Mouse (Mus musculus) intestine, embryonic 16.5 days (tissue): ENCODE measurements around the gene Etnppl. TPM values are rescaled to one million over a fixed set of nuclear protein-coding genes. Genes with fewer than 3 reads are reported as not detected.

Experiments used
- ATAC-seq: fragments of 200-750 bp; cut with Nextera tagmentation; 2 replicates; pipeline ENCODE4 v1.8.0; 2017; ENCODE audit warnings: moderate TSS enrichment, moderate library complexity
- H3K27ac ChIP-seq: fragments of 300-500 bp; sonication (generic); 2 replicates; pipeline ENCODE4 v1.5.1; 2014; ENCODE audit warnings: mild to moderate bottlenecking, low read length
- H3K27me3 ChIP-seq: fragments of 300-500 bp; sonication (generic); replicated peaks from 2 replicates; pipeline ENCODE4 v1.6.1; 2014; ENCODE audit warnings: low read length, control low read depth, mixed read lengths; ENCODE audit not compliant: control insufficient read depth, insufficient read depth
- H3K36me3 ChIP-seq: fragments of 300-500 bp; sonication (generic); 2 replicates; pipeline ENCODE4 v1.6.1; 2014; ENCODE audit warnings: low read length, control low read depth; ENCODE audit not compliant: control insufficient read depth, insufficient read depth
- H3K4me1 ChIP-seq: fragments of 300-500 bp; sonication (generic); 2 replicates; pipeline ENCODE4 v1.6.1; 2014; ENCODE audit warnings: low read length, control low read depth, mixed read lengths; ENCODE audit not compliant: control insufficient read depth, insufficient read depth
- H3K4me2 ChIP-seq: fragments of 300-500 bp; sonication (generic); 2 replicates; pipeline ENCODE4 v1.6.1; 2014; ENCODE audit warnings: low read depth, low read length, control low read depth
- H3K4me3 ChIP-seq: fragments of 300-500 bp; sonication (generic); 2 replicates; pipeline ENCODE4 v1.5.1; 2014; ENCODE audit warnings: mild to moderate bottlenecking, low read length
- H3K9ac ChIP-seq: fragments of 300-500 bp; sonication (generic); 2 replicates; pipeline ENCODE4 v1.6.1; 2014; ENCODE audit warnings: low read depth, low read length
- H3K9me3 ChIP-seq: fragments of 300-500 bp; sonication (generic); 2 replicates; pipeline ENCODE4 v1.6.1; 2016; ENCODE audit warnings: low read length, control low read depth; ENCODE audit not compliant: control insufficient read depth
- WGBS: fragments of 180-500 bp; shearing (Covaris S2); extraction: QIAGEN DNeasy Blood & Tissue Kit; methylation state at CpG from one replicate; pipeline ENCODE4 v1.1.7; 2014; 5-methylcytosine and 5-hydroxymethylcytosine counted together
- polyA plus RNA-seq: library from polyadenylated mRNA; unstranded; fragments of >200 nt; fragmentation: Nextera tagmentation; extraction: Ambion mirVana; gene quantifications from 2 replicates; pipeline ENCODE4 v1.2.1, GENCODE M21; 2015

The Etnppl gene
- polyA plus RNA-seq, 1 experiment from 2014 or later, result 0.42 TPM

DNA sequence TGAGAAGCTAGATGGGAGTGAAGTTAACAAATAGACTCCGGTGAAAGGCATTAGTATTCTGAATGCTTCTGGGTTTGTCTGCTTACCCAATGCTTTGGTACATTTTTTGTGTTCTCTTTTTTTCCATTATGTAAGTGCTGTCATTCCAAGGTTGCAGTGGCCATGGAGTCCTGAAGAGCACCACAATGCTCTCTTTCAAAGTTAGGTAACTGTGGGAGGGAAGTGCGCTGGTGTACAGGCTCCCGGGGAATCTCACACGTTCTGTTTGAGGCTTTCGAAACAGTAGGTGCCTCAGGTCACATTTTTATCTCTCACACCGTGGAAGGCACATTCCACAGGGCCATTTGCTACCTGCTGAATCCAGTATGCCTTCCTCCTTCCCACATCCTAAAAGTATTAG is 32.3 kb downstream of the Etnppl start:
- Histone ChIP-seq H3K4me3 (no peak overlapping the region), H3K36me3 (no peaks in the 10 kb centered on the region), H3K4me1 (no peaks in the 10 kb centered on the region), H3K9ac (no peak overlapping the region), H3K27ac (no peak overlapping the region), H3K27me3 (no peaks in the 10 kb centered on the region), H3K4me2 (no peak overlapping the region), H3K9me3 (no peaks in the 10 kb centered on the region)
- no peak for ATAC-seq
- WGBS, result 51% methylated on average over 6 of the region's 6 CpGs

DNA sequence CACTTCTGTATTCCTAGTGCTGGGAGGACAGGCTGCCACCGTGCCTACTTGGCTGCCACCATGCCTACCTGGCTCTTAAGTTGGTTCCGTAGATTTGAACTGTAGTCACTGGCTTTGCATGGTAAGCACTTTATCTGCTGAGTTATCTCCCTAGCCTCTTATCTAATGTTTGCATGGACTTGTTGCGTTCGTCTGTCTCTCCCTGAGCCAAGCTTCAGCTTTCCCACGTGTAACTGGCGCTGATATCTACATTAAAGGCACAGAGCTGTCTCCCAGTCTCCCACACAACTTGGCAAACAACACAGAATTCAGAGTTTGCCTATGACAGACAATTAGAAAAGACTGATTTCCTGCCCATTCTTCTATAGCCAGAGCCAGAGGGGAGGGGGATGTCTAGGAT is 43.4 kb downstream of the Etnppl start:
- WGBS, result 45% methylated on average over 6 of the region's 6 CpGs
- no peak overlapping the region for H3K9ac ChIP-seq

DNA sequence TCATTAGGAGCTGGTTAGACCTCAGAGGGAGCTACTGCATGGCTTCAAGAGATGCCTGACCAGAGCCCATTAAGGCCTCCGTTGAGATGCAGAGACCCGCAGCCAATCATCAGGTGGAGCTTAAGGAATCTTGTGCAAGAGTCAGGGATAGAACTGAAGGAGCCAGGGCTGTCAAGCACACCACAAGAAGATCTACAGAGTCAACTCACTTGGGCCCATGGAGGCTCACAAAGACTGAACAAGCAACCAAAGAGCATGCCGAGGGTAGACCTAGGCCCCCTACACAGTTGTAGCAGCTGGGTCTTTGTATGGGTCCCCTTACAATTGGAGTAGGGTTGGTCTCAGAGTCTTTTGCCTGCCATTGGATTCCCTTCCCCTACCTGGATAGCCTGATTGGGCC is 45.2 kb downstream of the Etnppl start:
- no peak for ATAC-seq
- H3K36me3 ChIP-seq, result no peaks in the 10 kb centered on the region
- H3K4me3 ChIP-seq, result no peak overlapping the region
- H3K4me1 ChIP-seq, result no peaks in the 10 kb centered on the region
- no peak overlapping the region for H3K27ac ChIP-seq
- 95% methylated on average over 3 of the region's 3 CpGs for WGBS
- no peak overlapping the region for H3K9ac ChIP-seq
- H3K4me2 ChIP-seq, result no peak overlapping the region
- no peaks in the 10 kb centered on the region for H3K27me3 ChIP-seq
- no peaks in the 10 kb centered on the region for H3K9me3 ChIP-seq

More for the DNA sequence above, 43.4 kb downstream of the Etnppl start:
- no peaks in the 10 kb centered on the region for H3K4me1 ChIP-seq
- H3K9me3 ChIP-seq, result no peaks in the 10 kb centered on the region
- H3K4me2 ChIP-seq, result no peak overlapping the region
- no peak overlapping the region for H3K27ac ChIP-seq
- H3K36me3 ChIP-seq, result no peaks in the 10 kb centered on the region
- no peaks in the 10 kb centered on the region for H3K27me3 ChIP-seq
- H3K4me3 ChIP-seq, result no peak overlapping the region
- ATAC-seq, result no peak

DNA sequence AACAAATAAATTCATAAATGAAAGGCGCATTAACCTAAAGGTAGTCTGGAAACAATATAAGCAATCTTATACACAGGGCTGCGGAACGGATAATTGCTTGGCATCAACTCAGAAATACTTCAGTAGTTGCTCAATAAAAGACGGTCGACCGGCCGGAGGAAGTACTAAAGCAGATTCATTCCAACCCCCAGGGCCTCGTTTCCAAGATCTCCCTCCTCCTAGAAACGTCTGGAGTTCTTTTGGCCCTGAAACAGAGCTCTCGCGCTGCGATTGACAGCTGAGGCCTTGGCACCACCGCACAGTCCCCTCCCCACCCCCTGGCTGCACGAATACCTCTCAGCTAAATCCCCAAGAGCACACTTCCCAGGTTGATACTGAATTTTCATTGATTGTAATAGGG is 54.0 kb downstream of the Etnppl start:
- H3K4me3 ChIP-seq, result no peak overlapping the region
- no peaks in the 10 kb centered on the region for H3K9me3 ChIP-seq
- H3K36me3 ChIP-seq, result no peaks in the 10 kb centered on the region
- WGBS, result 62% methylated on average over 14 of the region's 14 CpGs
- H3K9ac ChIP-seq, result no peak overlapping the region
- no peak overlapping the region for H3K4me2 ChIP-seq
- ATAC-seq, result no peak
- H3K4me1 ChIP-seq, result no peaks in the 10 kb centered on the region
- H3K27me3 ChIP-seq, result no peaks in the 10 kb centered on the region
- no peak overlapping the region for H3K27ac ChIP-seq

DNA sequence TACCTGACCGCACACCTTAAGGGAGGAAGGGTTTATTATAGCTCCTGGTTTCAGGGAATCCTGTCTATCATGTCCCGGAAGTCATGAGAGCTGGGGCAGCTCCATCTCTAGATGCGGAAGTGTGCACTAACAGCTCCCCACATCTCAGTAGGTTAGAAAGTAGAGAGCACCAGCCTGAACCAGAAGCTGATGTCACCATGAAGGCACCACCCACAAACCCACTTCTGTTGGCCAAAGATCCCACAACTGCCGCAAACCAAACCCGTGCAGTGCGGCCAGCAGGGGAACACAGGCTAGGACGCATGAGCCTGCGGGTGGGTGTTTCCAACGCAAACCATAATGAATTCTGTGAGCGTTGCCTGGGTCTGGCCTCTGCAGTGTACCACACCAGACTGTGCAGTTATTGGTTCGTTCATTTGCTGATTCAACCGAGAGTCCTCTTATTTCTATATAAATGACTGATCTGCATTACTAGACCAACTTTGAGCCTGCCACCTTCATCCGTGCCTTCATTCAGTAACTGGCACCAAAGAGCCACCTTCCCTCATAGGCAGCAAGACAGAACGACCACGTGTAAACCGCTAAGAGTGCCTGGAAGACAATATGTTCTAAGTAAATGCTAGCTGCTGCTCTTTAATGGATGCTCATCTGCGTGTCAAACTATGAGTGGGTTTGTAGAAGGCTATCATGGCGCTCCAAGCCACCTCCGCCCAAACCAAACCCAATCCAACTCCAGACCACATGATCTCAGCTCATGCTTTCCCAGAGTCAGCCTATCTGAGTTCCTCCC is 60.6 kb downstream of the Etnppl start:
- WGBS, result 95% methylated on average over 19 of the region's 19 CpGs
- Histone ChIP-seq H3K27ac (no peak overlapping the region), H3K4me1 (no peaks in the 10 kb centered on the region), H3K4me2 (no peak overlapping the region), H3K9me3 (no peaks in the 10 kb centered on the region), H3K9ac (no peak overlapping the region), H3K4me3 (no peak overlapping the region), H3K36me3 (no peaks in the 10 kb centered on the region), H3K27me3 (no peaks in the 10 kb centered on the region)
- ATAC-seq, result no peak

DNA sequence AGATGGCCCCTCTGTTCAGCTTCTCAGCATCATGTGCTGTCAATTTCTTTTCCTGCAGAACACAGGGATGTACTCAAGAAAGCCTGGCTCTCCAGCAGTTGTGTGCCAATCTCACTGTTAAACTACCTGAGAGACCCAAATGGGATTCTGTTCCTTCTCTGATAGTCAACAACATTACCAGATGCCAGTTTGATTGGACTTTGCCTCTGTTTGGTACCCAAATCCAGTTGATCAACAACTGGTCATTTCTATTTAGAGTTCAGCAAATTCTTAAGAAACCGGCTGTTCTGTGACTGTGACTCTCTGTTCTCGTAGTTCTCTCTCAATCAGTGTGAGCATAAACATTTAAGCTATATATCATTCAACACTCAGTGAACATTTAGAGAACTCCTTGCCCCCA is 64.0 kb downstream of the Etnppl start:
- H3K27me3 ChIP-seq, result no peaks in the 10 kb centered on the region
- no peak for ATAC-seq

DNA sequence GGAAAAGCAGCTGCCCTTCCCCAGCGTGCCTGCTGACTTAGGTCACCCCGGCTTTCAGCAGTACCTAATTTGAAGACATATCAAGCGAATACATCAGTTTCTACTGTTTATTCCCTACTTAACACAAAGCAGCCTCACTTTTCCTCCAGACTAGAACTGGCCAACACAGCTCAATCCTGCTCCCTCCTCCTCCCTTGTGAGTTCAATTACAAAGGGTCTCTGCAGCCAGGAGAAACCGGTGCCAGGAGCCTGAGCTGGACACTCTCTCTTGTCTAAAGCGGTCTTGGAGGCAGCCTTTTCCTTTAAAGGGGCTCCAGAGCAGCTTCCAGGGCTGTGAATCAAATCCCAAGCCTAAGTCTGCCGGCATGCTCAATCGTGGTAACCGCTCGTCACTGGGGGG is 64.9 kb downstream of the Etnppl start:
- H3K9ac ChIP-seq, result no peak overlapping the region
- H3K4me3 ChIP-seq, result no peak overlapping the region
- H3K36me3 ChIP-seq, result no peaks in the 10 kb centered on the region
- no peak overlapping the region for H3K27ac ChIP-seq
- H3K4me2 ChIP-seq, result no peak overlapping the region
- no peak for ATAC-seq
- H3K4me1 ChIP-seq, result no peaks in the 10 kb centered on the region
- WGBS, result 73% methylated on average over 9 of the region's 9 CpGs
- no peaks in the 10 kb centered on the region for H3K9me3 ChIP-seq
- no peaks in the 10 kb centered on the region for H3K27me3 ChIP-seq

More for the DNA sequence above, 64.0 kb downstream of the Etnppl start:
- WGBS, result 74% methylated on average over 2 of the region's 2 CpGs
- H3K9ac ChIP-seq, result no peak overlapping the region
- H3K4me2 ChIP-seq, result no peak overlapping the region
- H3K4me3 ChIP-seq, result no peak overlapping the region
- H3K27ac ChIP-seq, result no peak overlapping the region
- no peaks in the 10 kb centered on the region for H3K9me3 ChIP-seq
- H3K4me1 ChIP-seq, result no peaks in the 10 kb centered on the region
- no peaks in the 10 kb centered on the region for H3K36me3 ChIP-seq

DNA sequence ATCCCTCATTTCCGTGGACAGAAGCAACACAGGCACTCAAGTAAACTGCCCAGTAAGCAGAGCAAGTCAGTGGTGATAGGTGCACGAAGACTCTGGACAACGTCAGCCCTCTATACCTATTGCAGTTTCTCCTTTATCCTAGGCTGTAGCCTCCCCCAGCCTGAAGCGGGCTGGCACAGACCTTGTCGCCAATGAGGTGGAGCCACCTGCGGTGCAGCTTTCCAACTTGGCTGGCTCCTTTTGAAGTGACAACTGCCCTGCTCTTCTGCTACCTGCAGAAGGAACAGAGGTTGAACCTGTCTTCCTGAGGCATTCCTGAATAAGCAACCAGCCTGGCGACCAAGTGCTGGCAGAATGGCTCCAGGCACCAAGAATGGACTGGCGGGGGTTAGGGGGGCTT is 66.6 kb downstream of the Etnppl start:
- Histone ChIP-seq H3K4me1 (no peaks in the 10 kb centered on the region), H3K4me2 (no peak overlapping the region), H3K27ac (no peak overlapping the region), H3K9ac (no peak overlapping the region), H3K36me3 (no peaks in the 10 kb centered on the region), H3K9me3 (no peaks in the 10 kb centered on the region), H3K4me3 (no peak overlapping the region), H3K27me3 (no peaks in the 10 kb centered on the region)
- 80% methylated on average over 8 of the region's 8 CpGs for WGBS
- no peak for ATAC-seq

DNA sequence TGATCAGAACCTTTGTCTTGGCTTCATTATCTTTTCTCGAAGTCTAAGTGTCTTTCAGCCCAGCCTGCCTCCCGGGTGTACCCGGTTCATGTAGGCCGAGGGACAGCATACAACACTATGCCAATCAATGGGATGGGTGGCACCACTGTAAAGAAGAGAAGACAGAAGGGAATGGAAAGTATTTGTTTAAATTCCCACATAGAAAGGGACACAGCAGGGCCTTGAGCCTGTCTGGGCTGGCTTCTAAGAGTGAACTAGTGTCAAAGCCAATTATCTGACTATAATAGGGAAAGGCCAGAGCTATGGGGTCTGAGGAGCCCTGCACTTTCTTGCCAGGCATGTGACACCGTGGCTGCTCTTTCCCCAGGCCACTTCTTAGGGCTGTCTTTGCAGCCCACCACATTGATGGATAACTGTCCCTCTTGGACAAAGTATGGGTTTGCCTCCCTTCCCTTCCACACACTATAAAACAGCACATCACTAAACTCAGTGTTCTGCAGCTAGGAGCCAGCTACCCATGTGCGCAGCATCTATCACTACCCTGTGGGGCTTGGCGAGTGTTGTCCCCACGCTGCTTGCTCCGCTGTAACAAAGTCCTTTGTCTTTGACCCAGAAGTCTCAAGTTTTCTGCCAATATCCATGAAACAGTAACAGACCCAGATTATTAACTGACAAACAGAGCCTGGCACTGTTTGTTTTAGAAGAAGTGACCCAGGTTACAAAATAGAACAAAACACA is 67.2 kb downstream of the Etnppl start:
- WGBS, result 84% methylated on average over 9 of the region's 9 CpGs

More for the DNA sequence above, 67.2 kb downstream of the Etnppl start:
- Histone ChIP-seq H3K4me1 (no peaks in the 10 kb centered on the region), H3K27ac (no peak overlapping the region), H3K27me3 (no peaks in the 10 kb centered on the region), H3K36me3 (no peaks in the 10 kb centered on the region), H3K4me2 (no peak overlapping the region), H3K9ac (no peak overlapping the region), H3K4me3 (no peak overlapping the region), H3K9me3 (no peaks in the 10 kb centered on the region)
- ATAC-seq, result no peak
